Mouse (Mus musculus): ENCODE results near the gene Cep44. TPM values are rescaled to one million over a fixed set of nuclear protein-coding genes. Genes with fewer than 3 reads are reported as not detected.

Gene Cep44
- polyA plus RNA-seq (2015; fragmentation: Illumina TruSeq; extraction: RNeasy Lipid Tissue Mini Kit (QIAGEN cat#74804); ENCODE audit: low read depth, low replicate concordance): 19.4 TPM

DNA sequence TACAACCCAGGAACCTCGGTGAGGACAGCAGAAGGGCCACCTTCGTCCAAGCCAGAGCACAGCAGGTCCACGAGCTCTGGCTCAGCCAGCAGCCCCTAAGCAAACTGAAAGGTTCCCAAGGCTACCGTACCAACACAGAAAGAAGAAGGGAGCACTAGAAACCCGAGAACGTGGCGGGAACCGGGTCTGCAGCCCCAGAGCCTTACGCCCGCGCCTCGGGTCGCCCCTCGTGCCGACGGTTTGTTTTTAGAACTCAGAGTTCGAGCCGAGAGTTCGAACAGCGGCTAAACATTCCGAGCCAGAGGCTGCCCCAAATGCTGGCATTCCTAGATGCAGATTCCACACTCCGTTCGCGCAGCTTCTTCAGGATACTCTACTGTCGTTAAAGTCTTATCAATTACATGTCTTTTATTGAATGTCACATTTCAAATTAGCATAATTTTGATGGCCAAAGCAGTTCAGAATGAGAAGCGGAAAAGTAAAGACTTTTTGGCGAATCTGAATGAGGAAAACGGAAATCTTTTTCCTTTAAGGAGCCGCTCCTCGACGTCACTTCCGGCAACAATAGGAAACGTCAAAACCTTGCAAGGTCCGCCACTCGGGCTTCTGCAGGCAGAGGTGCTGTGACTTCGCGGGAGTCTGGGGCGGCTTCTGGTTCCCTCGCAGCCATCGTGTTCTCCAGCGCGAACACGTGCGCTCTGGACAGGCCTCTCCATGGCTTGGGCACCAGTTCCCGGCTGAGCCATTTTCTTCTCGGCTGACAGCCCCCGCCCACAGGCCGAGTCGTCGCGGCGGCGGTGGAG, at the start of gene Cep44, which contains the start of gene Fbxo8:
TSS of gene Cep44 (minus strand) at position 490 of the 803 bp plus-strand sequence.
TSS of gene Fbxo8 (plus strand) at position 533 of the 803 bp plus-strand sequence.

Other genes with a start within 250 kb of the Cep44 start
- 35.6 TPM for gene Fbxo8, start within 50 bp of the Cep44 start, polyA plus RNA-seq (2015; fragmentation: Illumina TruSeq; extraction: RNeasy Lipid Tissue Mini Kit (QIAGEN cat#74804); ENCODE audit: low read depth, low replicate concordance)